Mouse (Mus musculus) G1E (cell line): Measurements from ENCODE around the gene Grsf1. TPM values are rescaled to one million over a fixed set of nuclear protein-coding genes. Genes with fewer than 3 reads are reported as not detected.
A peak's percentile ranks its signal among the peaks of the same experiment; 100 is the strongest.

ENCODE experiments used
- ATAC-seq: 2 replicates; pipeline ENCODE4 v1.8.0; 2016; ENCODE audit warnings: mild to moderate bottlenecking; ENCODE audit not compliant: insufficient number of reproducible peaks, poor library complexity, low FRiP score, severe bottlenecking; ENCODE audit errors: extremely low read depth
- DNase-seq: peaks from one replicate; pipeline ENCODE4 v3.0.0; 2012; ENCODE audit warnings: low spot score
- H3K27me3 ChIP-seq: 2 replicates; pipeline ENCODE4 v1.6.1; 2012; ENCODE audit warnings: mild to moderate bottlenecking, low read length, inconsistent platforms; ENCODE audit not compliant: insufficient read depth
- H3K36me3 ChIP-seq: replicated peaks from 2 replicates; pipeline ENCODE3; 2012; ENCODE audit warnings: mild to moderate bottlenecking, inconsistent platforms
- H3K4me1 ChIP-seq: 2 replicates; pipeline ENCODE4 v1.6.1; 2012; ENCODE audit warnings: low read depth, low read length, inconsistent platforms, mixed read lengths; ENCODE audit not compliant: insufficient read depth
- H3K4me3 ChIP-seq: 2 replicates; pipeline ENCODE4 v1.5.1; 2012; ENCODE audit warnings: low read depth, mild to moderate bottlenecking, inconsistent platforms, low read length, moderate library complexity, mixed read lengths
- H3K9me3 ChIP-seq: replicated peaks from 2 replicates; pipeline ENCODE4 v1.6.1; 2012; ENCODE audit warnings: inconsistent platforms
- CTCF ChIP-seq: IDR thresholded peaks from 2 replicates; pipeline ENCODE4 v1.5.1; 2012; ENCODE audit warnings: low read depth, low read length, inconsistent platforms, mixed read lengths
- GATA1 ChIP-seq: IDR thresholded peaks from 2 replicates; pipeline ENCODE4 v1.6.1; 2012; ENCODE audit warnings: borderline replicate concordance, low read length, inconsistent platforms, mixed read lengths
- GATA2 ChIP-seq: IDR thresholded peaks from 2 replicates; pipeline ENCODE4 v1.6.1; 2012; ENCODE audit warnings: low read depth, low read length, inconsistent platforms, borderline replicate concordance
- POLR2AphosphoS5 ChIP-seq: IDR thresholded peaks from 2 replicates; pipeline ENCODE4 v1.6.1; 2012; ENCODE audit warnings: low read depth, low read length, inconsistent platforms; ENCODE audit not compliant: insufficient replicate concordance
- TAL1 ChIP-seq: conservative IDR thresholded peaks from 2 replicates; pipeline ENCODE4 v1.6.1; 2012; ENCODE audit warnings: low read depth, low read length, inconsistent platforms, mixed read lengths
- polyA plus RNA-seq: library from polyadenylated mRNA; stranded (reverse); fragments of >175 nt; gene quantifications from 2 replicates; pipeline ENCODE4 v1.2.3, GENCODE M21; 2012
- total RNA-seq, 2 experiments: library from RNA; stranded (forward) in 1 of 2; stranded (reverse) in 1 of 2; fragments of 200-1000 nt in 1 of 2; fragments of >200 nt in 1 of 2; fragmentation: Nextera tagmentation in 1 of 2; gene quantifications; 2 replicates each; pipeline ENCODE4 v1.2.3; 2014 to 2017

The Grsf1 gene
- total and polyA plus RNA-seq, 3 experiments: 57.3 to 130 (median 128) TPM

DNA sequence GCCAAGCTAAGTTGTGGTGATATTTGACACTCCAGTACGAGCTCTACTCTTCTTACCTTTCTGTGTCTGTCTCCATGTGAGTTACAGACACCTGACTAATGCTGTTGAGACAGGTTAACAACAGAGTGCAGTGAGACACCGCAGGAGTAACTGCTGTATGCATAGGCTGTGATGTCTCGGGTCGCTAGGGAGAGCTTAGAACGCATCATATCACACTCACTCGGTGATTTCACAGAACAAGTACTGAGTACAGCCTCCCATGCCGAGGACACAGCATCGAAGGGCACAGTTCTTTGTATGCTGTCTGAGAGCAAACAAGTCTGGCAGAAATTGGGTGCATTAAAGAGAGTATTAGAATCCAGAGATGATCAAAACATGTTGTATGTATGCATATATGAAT, 46.0 kb downstream of the Grsf1 start:
- H3K4me3 ChIP-seq: no peak overlapping the region
- no peaks in the 10 kb centered on the region for H3K27me3 ChIP-seq
- ATAC-seq: no peak
- H3K4me1 ChIP-seq: peaks cover 10% of the 10 kb centered on the region
- H3K9me3 ChIP-seq: no peaks in the 10 kb centered on the region
- H3K36me3 ChIP-seq: peaks cover 25% of the 10 kb centered on the region
- TF ChIP-seq GATA1 (no peak), GATA2 (no peak), TAL1 (no peak), CTCF (no peak), POLR2AphosphoS5 (no peak)
- DNase-seq: no peak

DNA sequence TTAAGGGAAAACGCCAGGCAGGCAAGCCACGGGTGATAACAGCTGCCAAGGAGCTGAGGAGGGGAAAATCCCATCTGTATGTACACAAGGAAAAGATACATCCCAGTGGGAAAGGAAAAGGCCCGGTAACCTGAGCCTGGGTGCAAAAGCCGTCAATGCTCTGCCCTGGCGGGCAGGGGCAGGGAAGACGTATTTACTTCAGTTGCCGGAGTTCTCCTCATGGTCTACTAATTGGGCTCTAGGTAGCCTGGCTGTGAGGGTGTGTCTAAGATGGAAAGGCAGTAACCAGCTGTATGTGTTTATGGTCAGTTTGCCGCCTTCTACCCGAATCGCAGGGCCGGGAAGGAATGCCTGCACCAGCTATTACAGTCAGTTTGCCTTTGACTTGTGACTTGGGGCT, 46.8 kb downstream of the Grsf1 start:
- Histone ChIP-seq H3K4me3 (no peak overlapping the region), H3K4me1 (peaks cover 10% of the 10 kb centered on the region), H3K27me3 (no peaks in the 10 kb centered on the region), H3K36me3 (peaks cover 25% of the 10 kb centered on the region), H3K9me3 (no peaks in the 10 kb centered on the region)
- ATAC-seq (no peak), DNase-seq (no peak)
- TF ChIP-seq POLR2AphosphoS5 (no peak), CTCF (no peak), GATA2 (no peak), GATA1 (no peak), TAL1 (no peak)

DNA sequence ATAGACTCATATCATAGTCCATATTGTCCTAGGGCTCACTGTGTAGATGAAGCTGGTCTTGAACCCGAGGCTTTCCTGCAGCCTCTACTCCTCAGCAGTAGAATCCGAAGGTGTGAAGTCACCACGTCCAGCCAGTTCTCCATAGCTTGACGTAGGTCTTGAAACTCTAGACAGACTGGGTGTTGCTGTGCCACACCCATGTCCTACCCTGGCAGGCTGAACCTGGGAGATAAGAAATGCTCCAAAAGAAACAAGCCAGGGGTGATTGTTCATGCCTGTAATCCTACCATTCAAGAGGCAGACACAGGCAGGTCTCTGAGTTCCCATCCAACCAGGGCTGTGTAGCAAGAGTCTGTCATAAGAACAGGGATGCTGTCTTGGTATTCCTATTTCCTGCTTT, 48.4 kb downstream of the Grsf1 start:
- H3K27me3 ChIP-seq: no peaks in the 10 kb centered on the region
- H3K4me1 ChIP-seq: peaks cover 10% of the 10 kb centered on the region
- DNase-seq: peak; percentile 34
- no peaks in the 10 kb centered on the region for H3K9me3 ChIP-seq
- H3K4me3 ChIP-seq: no peak overlapping the region
- peak; percentile 82 for ATAC-seq
- TF ChIP-seq TAL1 (peak; percentile 32; the same call in 1 of the 2 replicates), CTCF (no peak), GATA1 (no peak), GATA2 (no peak), POLR2AphosphoS5 (no peak)
- H3K36me3 ChIP-seq: peaks cover 24% of the 10 kb centered on the region

DNA sequence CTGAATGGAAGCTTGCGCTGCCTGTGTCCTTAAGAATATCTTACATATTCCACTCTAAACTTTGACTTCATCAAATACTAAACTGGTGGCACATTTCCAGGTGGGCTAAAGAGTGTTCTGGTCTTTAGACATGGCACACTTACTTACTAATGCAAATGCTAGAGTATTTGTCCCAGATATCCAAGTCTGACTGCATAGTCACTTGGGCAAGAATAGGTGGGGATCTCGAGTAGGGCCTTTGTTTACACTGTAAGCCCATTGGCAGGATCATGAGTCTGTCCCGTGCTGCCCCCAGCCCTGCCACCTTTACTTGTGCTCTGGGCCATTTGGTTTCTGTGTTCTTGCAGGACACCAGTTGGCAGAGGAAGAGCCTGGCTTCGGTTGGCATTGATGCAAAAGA, 59.0 kb downstream of the Grsf1 start:
- no peak for DNase-seq
- Histone ChIP-seq H3K4me1 (no peaks in the 10 kb centered on the region), H3K27me3 (no peaks in the 10 kb centered on the region), H3K4me3 (no peak overlapping the region), H3K9me3 (no peaks in the 10 kb centered on the region), H3K36me3 (peaks cover 31% of the 10 kb centered on the region)
- no peak for ATAC-seq
- TF ChIP-seq TAL1 (no peak), CTCF (no peak), POLR2AphosphoS5 (no peak), GATA1 (no peak), GATA2 (no peak)

DNA sequence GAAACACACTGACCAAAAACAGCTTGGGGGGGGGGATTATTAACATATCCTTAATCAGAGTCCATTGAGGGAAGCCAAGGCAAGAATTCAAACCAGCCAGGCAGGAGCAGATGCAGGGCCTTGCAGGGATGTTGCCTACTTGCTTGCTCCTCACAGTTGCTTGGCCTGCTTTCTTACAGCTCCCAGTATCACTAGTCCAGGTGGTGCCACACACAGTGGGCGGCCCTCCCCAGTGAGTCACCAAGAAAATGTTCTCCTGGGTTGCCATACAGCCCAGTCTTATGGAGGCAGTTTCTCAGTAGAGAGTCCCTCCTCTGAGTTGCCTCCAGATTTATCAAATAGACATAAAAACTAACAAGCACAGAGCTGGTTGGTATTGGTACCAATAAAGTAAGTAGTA, 61.8 kb downstream of the Grsf1 start:
- no peaks in the 10 kb centered on the region for H3K27me3 ChIP-seq
- H3K4me1 ChIP-seq: no peaks in the 10 kb centered on the region
- DNase-seq (no peak), ATAC-seq (no peak)
- H3K4me3 ChIP-seq: no peak overlapping the region
- no peaks in the 10 kb centered on the region for H3K9me3 ChIP-seq
- H3K36me3 ChIP-seq: peaks cover 23% of the 10 kb centered on the region
- TF ChIP-seq TAL1 (no peak), POLR2AphosphoS5 (no peak), CTCF (no peak), GATA1 (no peak), GATA2 (no peak)

Other genes starting within 250 kb of the Grsf1 start
- gene Ambn, start 220.2 kb downstream of the Grsf1 start, total RNA-seq (2014; fragmentation: Nextera tagmentation): not detected in 2 replicates
- not detected in 2 replicates for gene Ambn, start 220.2 kb downstream of the Grsf1 start, total RNA-seq (2017)
- gene Ambn, start 220.2 kb downstream of the Grsf1 start, polyA plus RNA-seq: not detected in 2 replicates
- gene Enam, start 188.2 kb downstream of the Grsf1 start, total RNA-seq (2014; fragmentation: Nextera tagmentation): not detected in 2 replicates
- gene Enam, start 188.2 kb downstream of the Grsf1 start, total RNA-seq (2017): 0.06 and 0.11 TPM in 2 replicates
- not detected in 2 replicates for gene Enam, start 188.2 kb downstream of the Grsf1 start, polyA plus RNA-seq
- gene Jchain, start 148.3 kb downstream of the Grsf1 start, total RNA-seq (2014; fragmentation: Nextera tagmentation): not detected in 2 replicates
- gene Jchain, start 148.3 kb downstream of the Grsf1 start, total RNA-seq (2017): not detected in 2 replicates
- gene Jchain, start 148.3 kb downstream of the Grsf1 start, polyA plus RNA-seq: not detected in 2 replicates
- 77.0 and 96.8 TPM in 2 replicates for gene Utp3, start 121.7 kb downstream of the Grsf1 start, total RNA-seq (2014; fragmentation: Nextera tagmentation)
- 53.4 and 69.7 TPM in 2 replicates for gene Utp3, start 121.7 kb downstream of the Grsf1 start, total RNA-seq (2017)
- 76.1 and 79.6 TPM in 2 replicates for gene Utp3, start 121.7 kb downstream of the Grsf1 start, polyA plus RNA-seq
- 11.9 and 14.0 TPM in 2 replicates for gene Rufy3, start 111.1 kb downstream of the Grsf1 start, total RNA-seq (2014; fragmentation: Nextera tagmentation)
- gene Rufy3, start 111.1 kb downstream of the Grsf1 start, total RNA-seq (2017): 14.7 and 17.0 TPM in 2 replicates
- gene Rufy3, start 111.1 kb downstream of the Grsf1 start, polyA plus RNA-seq: 2.5 and 3.1 TPM in 2 replicates
- 47.9 and 53.0 TPM in 2 replicates for gene Mob1b, start 44.7 kb upstream of the Grsf1 start, total RNA-seq (2014; fragmentation: Nextera tagmentation)
- gene Mob1b, start 44.7 kb upstream of the Grsf1 start, total RNA-seq (2017): 16.7 and 20.7 TPM in 2 replicates
- 18.4 and 19.5 TPM in 2 replicates for gene Mob1b, start 44.7 kb upstream of the Grsf1 start, polyA plus RNA-seq
- gene Dck, start 88.8 kb upstream of the Grsf1 start, total RNA-seq (2014; fragmentation: Nextera tagmentation): 52.4 and 74.6 TPM in 2 replicates
- 31.1 and 41.7 TPM in 2 replicates for gene Dck, start 88.8 kb upstream of the Grsf1 start, total RNA-seq (2017)
- 5.8 and 6.6 TPM in 2 replicates for gene Dck, start 88.8 kb upstream of the Grsf1 start, polyA plus RNA-seq
- not detected in 2 replicates for gene Slc4a4, start 210.6 kb upstream of the Grsf1 start, total RNA-seq (2014; fragmentation: Nextera tagmentation)
- gene Slc4a4, start 210.6 kb upstream of the Grsf1 start, total RNA-seq (2017): 0.11 and 0.23 TPM in 2 replicates
- gene Slc4a4, start 210.6 kb upstream of the Grsf1 start, polyA plus RNA-seq: not detected in 2 replicates